Mouse (Mus musculus): Measurements from ENCODE around the gene Slc25a15. TPM values are rescaled to one million over a fixed set of nuclear protein-coding genes. Genes with fewer than 3 reads are reported as not detected.

The Slc25a15 gene
- polyA plus RNA-seq, 1 experiment from 2014 or later, result 17.0 TPM

GRCm38 (mm10) chr8:22390766-22391463 lies 7.5 kb downstream of the Slc25a15 start:
- no peak overlapping the region for H3K4me3 ChIP-seq
- WGBS, result 89% methylated on average over 8 of the region's 8 CpGs
- 0 out of 2 replicates have a peak, but pooled peaks cover 2% of the 10 kb centered on the region for H3K4me1 ChIP-seq
- ATAC-seq (ENCODE audit: low FRiP score, low read depth), result no peak
- H3K27ac ChIP-seq, result no peak overlapping the region
- no peaks in the 10 kb centered on the region for H3K9me3 ChIP-seq
- no peak overlapping the region for H3K9ac ChIP-seq
- peaks cover 58% of the 10 kb centered on the region for H3K36me3 ChIP-seq
- H3K27me3 ChIP-seq, result no peaks in the 10 kb centered on the region
- H3K4me2 ChIP-seq (replicated peaks), result no peak overlapping the region

- Histone ChIP-seq H3K9ac (no peak overlapping the region), H3K36me3 (peaks cover 64% of the 10 kb centered on the region), H3K27me3 (no peaks in the 10 kb centered on the region), H3K9me3 (no peaks in the 10 kb centered on the region), H3K4me2 (replicated peaks) (no peak overlapping the region), H3K4me1 (no peaks in the 10 kb centered on the region), H3K4me3 (no peak overlapping the region), H3K27ac (no peak overlapping the region)
- ATAC-seq (ENCODE audit: low FRiP score, low read depth), result no peak
- WGBS, result 76% methylated on average over 10 of the region's 10 CpGs
These were observed 8.5 kb downstream of the Slc25a15 start for GRCm38 (mm10) chr8:22389874-22390273.

GRCm38 (mm10) chr8:22385158-22385557 lies 13.2 kb downstream of the Slc25a15 start:
- ATAC-seq (ENCODE audit: low FRiP score, low read depth), result no peak
- Histone ChIP-seq H3K4me2 (replicated peaks) (no peak overlapping the region), H3K9me3 (no peaks in the 10 kb centered on the region), H3K27me3 (no peaks in the 10 kb centered on the region), H3K27ac (no peak overlapping the region), H3K4me1 (no peaks in the 10 kb centered on the region), H3K9ac (no peak overlapping the region), H3K36me3 (peaks cover 84% of the 10 kb centered on the region), H3K4me3 (no peak overlapping the region)
- 89% methylated on average over 6 of the region's 6 CpGs for WGBS

GRCm38 (mm10) chr8:22382824-22383595 lies 15.4 kb downstream of the Slc25a15 start:
- Histone ChIP-seq H3K27ac (no peak overlapping the region), H3K27me3 (no peaks in the 10 kb centered on the region), H3K4me2 (replicated peaks) (no peak overlapping the region), H3K36me3 (peaks cover 65% of the 10 kb centered on the region), H3K4me1 (no peaks in the 10 kb centered on the region), H3K4me3 (no peak overlapping the region), H3K9ac (no peak overlapping the region), H3K9me3 (no peaks in the 10 kb centered on the region)
- no peak for ATAC-seq (ENCODE audit: low FRiP score, low read depth)
- 81% methylated on average over 19 of the region's 19 CpGs for WGBS

- no peaks in the 10 kb centered on the region for H3K27me3 ChIP-seq
- H3K9ac ChIP-seq, result no peak overlapping the region
- 89% methylated on average over 11 of the region's 11 CpGs for WGBS
- H3K9me3 ChIP-seq, result no peaks in the 10 kb centered on the region
- no peak for ATAC-seq (ENCODE audit: low FRiP score, low read depth)
- no peaks in the 10 kb centered on the region for H3K4me1 ChIP-seq
- H3K27ac ChIP-seq, result no peak overlapping the region
- no peak overlapping the region for H3K4me2 ChIP-seq (replicated peaks)
- peaks cover 56% of the 10 kb centered on the region for H3K36me3 ChIP-seq
- H3K4me3 ChIP-seq, result no peak overlapping the region
These were observed 17.5 kb downstream of the Slc25a15 start for GRCm38 (mm10) chr8:22380934-22381333.

- H3K9ac ChIP-seq, result no peak overlapping the region
- H3K4me1 ChIP-seq, result no peaks in the 10 kb centered on the region
- H3K27me3 ChIP-seq, result no peaks in the 10 kb centered on the region
- H3K4me2 ChIP-seq (replicated peaks), result no peak overlapping the region
- peak; percentile 72; the same call in 1 of the 2 replicates for ATAC-seq (ENCODE audit: low FRiP score, low read depth)
- no peak overlapping the region for H3K4me3 ChIP-seq
- peaks cover 28% of the 10 kb centered on the region for H3K36me3 ChIP-seq
- H3K9me3 ChIP-seq, result no peaks in the 10 kb centered on the region
- WGBS, result 50% methylated on average over 5 of the region's 5 CpGs
- no peak overlapping the region for H3K27ac ChIP-seq
These were observed 21.5 kb downstream of the Slc25a15 start for GRCm38 (mm10) chr8:22376903-22377302.

GRCm38 (mm10) chr8:22376311-22376710 lies 22.1 kb downstream of the Slc25a15 start:
- Histone ChIP-seq H3K9ac (no peak overlapping the region), H3K9me3 (no peaks in the 10 kb centered on the region), H3K4me1 (no peaks in the 10 kb centered on the region), H3K4me2 (replicated peaks) (no peak overlapping the region), H3K4me3 (no peak overlapping the region), H3K27ac (no peak overlapping the region), H3K36me3 (peaks cover 22% of the 10 kb centered on the region), H3K27me3 (no peaks in the 10 kb centered on the region)
- no peak for ATAC-seq (ENCODE audit: low FRiP score, low read depth)
- 91% methylated on average over 5 of the region's 5 CpGs for WGBS

- ATAC-seq (ENCODE audit: low FRiP score, low read depth), result no peak
- 89% methylated on average over 6 of the region's 6 CpGs for WGBS
- H3K4me1 ChIP-seq, result no peaks in the 10 kb centered on the region
These were observed 38.5 kb downstream of the Slc25a15 start for GRCm38 (mm10) chr8:22359882-22360281.

GRCm38 (mm10) chr8:22359359-22359758 lies 39.0 kb downstream of the Slc25a15 start:
- Histone ChIP-seq H3K36me3 (no peaks in the 10 kb centered on the region), H3K4me2 (replicated peaks) (no peak overlapping the region), H3K4me1 (no peaks in the 10 kb centered on the region), H3K27me3 (no peaks in the 10 kb centered on the region), H3K9me3 (no peaks in the 10 kb centered on the region), H3K9ac (no peak overlapping the region), H3K27ac (no peak overlapping the region), H3K4me3 (no peak overlapping the region)
- ATAC-seq (ENCODE audit: low FRiP score, low read depth), result no peak
- WGBS, result 82% methylated on average over 6 of the region's 6 CpGs

More at GRCm38 (mm10) chr8:22359882-22360281, 38.5 kb downstream of the Slc25a15 start:
- Histone ChIP-seq H3K4me2 (replicated peaks) (no peak overlapping the region), H3K4me3 (no peak overlapping the region), H3K9ac (no peak overlapping the region), H3K27ac (no peak overlapping the region), H3K36me3 (no peaks in the 10 kb centered on the region), H3K27me3 (no peaks in the 10 kb centered on the region), H3K9me3 (no peaks in the 10 kb centered on the region)

- Histone ChIP-seq H3K9ac (no peak overlapping the region), H3K27ac (no peak overlapping the region), H3K4me3 (no peak overlapping the region), H3K36me3 (no peaks in the 10 kb centered on the region), H3K9me3 (no peaks in the 10 kb centered on the region), H3K4me1 (no peaks in the 10 kb centered on the region), H3K4me2 (replicated peaks) (no peak overlapping the region), H3K27me3 (no peaks in the 10 kb centered on the region)
- WGBS, result 79% methylated on average over 13 of the region's 13 CpGs
- ATAC-seq (ENCODE audit: low FRiP score, low read depth), result no peak
These were observed 63.0 kb downstream of the Slc25a15 start for GRCm38 (mm10) chr8:22335426-22335825.

Data from limb, embryonic 13.5 days (tissue).